ENCODE assay signal across 8 mouse cellular contexts in the genomic region with DNA sequence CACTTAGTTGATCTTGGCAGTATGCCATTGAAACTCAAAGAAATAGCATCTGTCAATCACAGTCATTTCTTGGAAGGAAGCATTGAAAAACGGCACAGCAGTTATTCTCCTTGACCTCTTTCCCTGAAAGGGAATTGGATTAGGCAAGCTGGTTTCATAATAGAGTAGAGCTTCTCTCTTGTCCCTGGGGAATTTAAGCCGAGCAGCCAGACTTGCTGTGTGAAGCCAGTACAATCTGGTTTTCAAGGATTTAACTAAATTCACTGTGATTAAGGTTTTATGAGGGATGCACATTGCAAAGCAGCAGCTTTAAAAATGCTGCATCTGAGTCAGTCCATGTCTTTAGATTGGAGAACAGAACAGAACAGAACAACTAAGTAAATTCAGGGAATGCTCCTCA. TPM values are rescaled to one million over a fixed set of nuclear protein-coding genes. Genes with fewer than 3 reads are reported as not detected.
DNase-seq lines count a peak whose midpoint lies in the region; ATAC-seq lines count a peak whose summit lies in the region.

No protein-coding gene starts in this region.

- DNase-seq in frontal cortex, postnatal 10 days (ENCODE audit: low spot score in 2 of 2), result no peak
- DNase-seq in Muller cell, postnatal 12 days (ENCODE audit: inconsistent ontology term), result peak; percentile 18
- DNase-seq in fat pad, adult 2 months (ENCODE audit: extremely low read depth, low read depth, low spot score), result peak; percentile 80
- DNase-seq in layer of hippocampus, postnatal 14 days (ENCODE audit: low spot score in 2 of 2), result peak; percentile 19 to 60
- DNase-seq in right cerebral cortex, postnatal 25 days, result peak; percentile 14
- no peak for DNase-seq in thymus, adult 18-20 months
- DNase-seq in urinary bladder, adult 2 months (ENCODE audit: low spot score), result no peak

- peak; percentile 95 for ATAC-seq in frontal cortex, adult (ENCODE audit: low TSS enrichment)

RNA-seq across cellular contexts. Expression of gene Ahcyl2, which starts 46.8 kb away (rescaled TPM):
- 100 to 1,000 TPM; 160 to 162 TPM for total RNA-seq in layer of hippocampus, postnatal 14 days (2021)
- 109 and 114 TPM in 2 replicates for polyA plus RNA-seq in urinary bladder, adult 2 months (2012; rRNA removed)

Comparison
In these comparisons a context has a peak if more than half of its experiments do, and no peak if none do; other contexts are left out.
1. DNase-seq: peak in Muller cell, postnatal 12 days (single experiment), fat pad, adult 2 months (single experiment), layer of hippocampus, postnatal 14 days (2 of 2) and right cerebral cortex, postnatal 25 days (single experiment); none in frontal cortex, postnatal 10 days (0 of 2), thymus, adult 18-20 months (0 of 2) and urinary bladder, adult 2 months (single experiment).